Mouse (Mus musculus): Measurements from ENCODE around the gene Cdk14. TPM values are rescaled to one million over a fixed set of nuclear protein-coding genes. Genes with fewer than 3 reads are reported as not detected.
A peak's percentile ranks its signal among the peaks of the same experiment; 100 is the strongest.

Gene Cdk14
- total RNA-seq, 2 experiments from 2014 or later: 258 to 269 TPM

- no peak for DNase-seq (ENCODE audit: low spot score in 2 of 2)
- TF ChIP-seq CTCF (conservative IDR thresholded peaks at IDR 0.05): no peak
- H3K4me3 ChIP-seq: no peak overlapping the region
- no peak overlapping the region for H3K27ac ChIP-seq
These were observed 595.0 kb downstream of the Cdk14 start for GRCm38 (mm10) chr5:4825076-4825475.

GRCm38 (mm10) chr5:4824171-4824570, 595.9 kb downstream of the Cdk14 start:
- Histone ChIP-seq H3K4me3 (no peak overlapping the region), H3K27ac (no peak overlapping the region)
- no peak for DNase-seq (ENCODE audit: low spot score in 2 of 2)
- no peak for TF ChIP-seq CTCF (conservative IDR thresholded peaks at IDR 0.05)

- H3K4me3 ChIP-seq: no peak overlapping the region
- H3K27ac ChIP-seq: no peak overlapping the region; the same call in 1 of the 2 replicates
- TF ChIP-seq CTCF (conservative IDR thresholded peaks at IDR 0.05): no peak
- DNase-seq (ENCODE audit: low spot score in 2 of 2): no peak
These were observed 598.1 kb downstream of the Cdk14 start for GRCm38 (mm10) chr5:4822041-4822440.

- Histone ChIP-seq H3K27ac (no peak overlapping the region; the same call in 1 of the 2 replicates), H3K4me3 (no peak overlapping the region; the same call in 1 of the 2 replicates)
- DNase-seq (ENCODE audit: low spot score in 2 of 2): no peak
- TF ChIP-seq CTCF (conservative IDR thresholded peaks at IDR 0.05): no peak
These were observed 598.7 kb downstream of the Cdk14 start for GRCm38 (mm10) chr5:4821368-4821771.

- DNase-seq (ENCODE audit: low spot score in 2 of 2): no peak
- H3K4me3 ChIP-seq: no peak overlapping the region
- TF ChIP-seq CTCF (conservative IDR thresholded peaks at IDR 0.05): peak; percentile 42
- H3K27ac ChIP-seq: no peak overlapping the region
These were observed 603.1 kb downstream of the Cdk14 start for GRCm38 (mm10) chr5:4816981-4817380.

- Histone ChIP-seq H3K4me3 (no peak overlapping the region), H3K27ac (no peak overlapping the region)
- no peak for DNase-seq (ENCODE audit: low spot score in 2 of 2)
- TF ChIP-seq CTCF (conservative IDR thresholded peaks at IDR 0.05): no peak
These were observed 605.5 kb downstream of the Cdk14 start for GRCm38 (mm10) chr5:4814465-4815204.

- no peak for TF ChIP-seq CTCF (conservative IDR thresholded peaks at IDR 0.05)
- DNase-seq (ENCODE audit: low spot score in 2 of 2): no peak
- no peak overlapping the region for H3K27ac ChIP-seq
- H3K4me3 ChIP-seq: no peak overlapping the region
These were observed 606.8 kb downstream of the Cdk14 start for GRCm38 (mm10) chr5:4813357-4813756.

- TF ChIP-seq CTCF (conservative IDR thresholded peaks at IDR 0.05): no peak
- no peak overlapping the region for H3K4me3 ChIP-seq
- H3K27ac ChIP-seq: no peak overlapping the region
These were observed 607.9 kb downstream of the Cdk14 start for GRCm38 (mm10) chr5:4812036-4812729.

GRCm38 (mm10) chr5:4805228-4805627, 614.9 kb downstream of the Cdk14 start:
- H3K4me3 ChIP-seq: no peak overlapping the region

More at GRCm38 (mm10) chr5:4812036-4812729, 607.9 kb downstream of the Cdk14 start:
- no peak for DNase-seq (ENCODE audit: low spot score in 2 of 2)

GRCm38 (mm10) chr5:4803708-4804107, 616.4 kb downstream of the Cdk14 start:
- no peak for DNase-seq (ENCODE audit: low spot score in 2 of 2)
- Histone ChIP-seq H3K4me3 (no peak overlapping the region), H3K27ac (no peak overlapping the region)
- TF ChIP-seq CTCF (conservative IDR thresholded peaks at IDR 0.05): no peak

More at GRCm38 (mm10) chr5:4805228-4805627, 614.9 kb downstream of the Cdk14 start:
- TF ChIP-seq CTCF (conservative IDR thresholded peaks at IDR 0.05): no peak
- no peak overlapping the region for H3K27ac ChIP-seq
- no peak for DNase-seq (ENCODE audit: low spot score in 2 of 2)

- DNase-seq (ENCODE audit: low spot score in 2 of 2): no peak
These were observed 618.1 kb downstream of the Cdk14 start for GRCm38 (mm10) chr5:4801971-4802370.

GRCm38 (mm10) chr5:4801096-4801850, 618.8 kb downstream of the Cdk14 start:
- Histone ChIP-seq H3K27ac (no peak overlapping the region), H3K4me3 (no peak overlapping the region)
- TF ChIP-seq CTCF (conservative IDR thresholded peaks at IDR 0.05): no peak
- no peak for DNase-seq (ENCODE audit: low spot score in 2 of 2)

More at GRCm38 (mm10) chr5:4801971-4802370, 618.1 kb downstream of the Cdk14 start:
- H3K4me3 ChIP-seq: no peak overlapping the region
- H3K27ac ChIP-seq: no peak overlapping the region
- TF ChIP-seq CTCF (conservative IDR thresholded peaks at IDR 0.05): no peak

- Histone ChIP-seq H3K27ac (no peak overlapping the region), H3K4me3 (no peak overlapping the region)
- no peak for TF ChIP-seq CTCF (conservative IDR thresholded peaks at IDR 0.05)
- DNase-seq (ENCODE audit: low spot score in 2 of 2): no peak
These were observed 628.9 kb downstream of the Cdk14 start for GRCm38 (mm10) chr5:4791219-4791618.
